Mouse (Mus musculus): Measurements from ENCODE around the gene Wdr1. TPM values are rescaled to one million over a fixed set of nuclear protein-coding genes. Genes with fewer than 3 reads are reported as not detected.
A peak's percentile ranks its signal among the peaks of the same experiment; 100 is the strongest.

Wdr1 gene
- polyA plus RNA-seq, 1 experiment, result 140 TPM

DNA sequence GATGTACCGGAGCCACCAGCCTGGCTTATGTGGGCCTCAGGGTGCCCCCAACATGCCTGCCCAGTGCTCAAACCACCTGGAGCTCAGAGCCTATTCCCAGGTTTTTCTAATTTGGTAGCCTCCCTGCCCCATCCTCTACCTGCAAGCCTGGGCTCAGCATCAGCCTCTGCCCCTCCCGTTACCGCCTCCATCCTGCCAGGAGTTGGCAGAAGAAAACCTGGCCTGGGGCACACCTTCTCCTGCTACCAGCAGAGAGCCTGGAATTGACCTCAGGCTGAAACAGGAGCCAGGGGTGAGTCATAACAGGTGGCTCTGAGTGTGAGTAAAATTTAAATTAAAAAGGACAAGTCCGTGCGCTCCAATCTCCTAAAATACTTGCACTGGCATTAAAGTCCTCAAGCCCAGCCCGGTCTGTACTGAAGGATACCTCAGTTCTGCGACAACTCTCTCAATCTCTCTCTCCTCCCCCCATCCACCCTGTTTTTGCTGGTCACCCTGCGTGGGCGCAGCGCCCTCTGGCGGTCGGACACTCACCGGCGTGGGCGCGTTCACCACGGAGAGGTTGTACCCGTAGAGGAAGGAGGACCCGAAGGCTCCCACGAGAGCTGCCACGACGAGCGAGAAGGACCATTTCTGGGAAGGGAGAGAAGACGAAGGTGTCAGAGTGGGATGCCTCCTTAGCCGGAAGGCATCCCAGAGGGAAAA, 86.0 kb downstream of the Wdr1 start:
- no peak overlapping the region for H3K4me3 ChIP-seq (ENCODE audit: insufficient read depth, low read length)
- H3K27ac ChIP-seq (ENCODE audit: insufficient read depth, low read length), result no peak overlapping the region
- TF ChIP-seq POLR2A (IDR thresholded peaks at IDR 0.05; ENCODE audit: extremely low read depth, insufficient read depth, low read length) (no peak), CTCF (IDR thresholded peaks at IDR 0.05; ENCODE audit: extremely low read depth, insufficient read depth, low read length) (0 out of 2 replicates have a peak, but pooled peaks have one; percentile 8)
- no peaks in the 10 kb centered on the region for H3K4me1 ChIP-seq (ENCODE audit: control insufficient read depth, insufficient read depth, low read length)

Other genes starting within 250 kb of the Wdr1 start
- 0.84 and 2.6 TPM in 2 replicates for gene Drd5, start 243.9 kb downstream of the Wdr1 start, polyA plus RNA-seq (2012; rRNA removed)
- 0.79 and 1.1 TPM in 2 replicates for gene Slc2a9, start 60.1 kb downstream of the Wdr1 start, polyA plus RNA-seq (2012; rRNA removed)
- 4.7 and 4.9 TPM in 2 replicates for gene Zfp518b, start 121.6 kb upstream of the Wdr1 start, polyA plus RNA-seq (2012; rRNA removed)

Measured in cortical plate, adult 2 months (tissue).